In the genomic region with DNA sequence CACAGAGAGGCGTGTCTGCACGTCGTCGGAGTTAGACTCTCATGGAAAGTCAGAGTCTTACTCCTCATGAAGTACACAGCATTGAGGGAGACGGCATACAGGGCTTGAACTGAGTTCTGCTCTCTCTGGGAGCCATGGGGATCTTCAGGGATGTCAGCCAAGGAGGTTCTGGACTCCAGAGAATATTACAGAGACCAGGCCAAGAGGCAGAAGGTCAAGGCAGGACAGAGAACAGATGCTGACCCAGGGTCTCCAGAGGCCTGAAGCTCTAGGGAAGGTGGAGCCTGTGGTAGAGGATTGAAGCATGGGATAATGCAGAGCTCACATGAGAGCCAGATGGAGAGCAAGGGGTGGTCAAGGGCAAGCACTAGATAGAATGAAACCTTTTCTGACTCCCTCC, we compare ENCODE assay signal across 27 mouse cellular contexts.
DNase-seq lines count a peak whose midpoint lies in the region; ATAC-seq lines count a peak whose summit lies in the region.
"Had no signal": no experiment of that assay in that cellular context is flagged by ENCODE, and none has a peak within 500 bp of the region (broad histone marks: within the 10 kb centered on the region; RNA-seq: fewer than 3 reads in every experiment).

No protein-coding gene starts in this region.

- no peak for ATAC-seq in heart, embryonic 12.5 days (ENCODE audit: insufficient number of reproducible peaks, low FRiP score)
- no peak for ATAC-seq in forebrain, embryonic 11.5 days (replicated peaks; ENCODE audit: low FRiP score)
- ATAC-seq: forebrain, embryonic 16.5 days; hindbrain, postnatal 0 days; intestine, embryonic 16.5 days; liver, embryonic 12.5 days; midbrain, embryonic 16.5 days had no signal

- H3K4me3 ChIP-seq in heart, embryonic 12.5 days = no peak overlapping the region
- no peak overlapping the region for H3K4me3 ChIP-seq in forebrain, embryonic 11.5 days (ENCODE audit: low read depth, low read length)
- H3K4me3 ChIP-seq: embryonic facial prominence, embryonic 10.5 days; heart, embryonic 13.5 days; kidney, embryonic 15.5 days; limb, embryonic 13.5 days; liver, embryonic 12.5 days; midbrain, embryonic 10.5 days; myocyte; neural tube, embryonic 13.5 days; stomach, embryonic 15.5 days had no signal

- intact Hi-C loops in heart, postnatal 36 days (cut with DNase I) = no loop called here

- 81% methylated on average over 5 of the region's 5 CpGs for WGBS in heart, embryonic 12.5 days
- WGBS in forebrain, embryonic 11.5 days = 92% methylated on average over 5 of the region's 5 CpGs

- H3K9me3 ChIP-seq in heart, embryonic 12.5 days (replicated peaks) = no peaks in the 10 kb centered on the region
- H3K9me3 ChIP-seq in forebrain, embryonic 11.5 days (ENCODE audit: control insufficient read depth, low read length) = no peaks in the 10 kb centered on the region
- H3K9me3 ChIP-seq: embryonic facial prominence, embryonic 10.5 days; heart, embryonic 13.5 days; kidney, embryonic 15.5 days; limb, embryonic 13.5 days; liver, embryonic 12.5 days; midbrain, embryonic 10.5 days; neural tube, embryonic 13.5 days; stomach, embryonic 15.5 days had no signal

- no peaks in the 10 kb centered on the region for H3K27me3 ChIP-seq in heart, embryonic 12.5 days (replicated peaks)
- H3K27me3 ChIP-seq in forebrain, embryonic 11.5 days (ENCODE audit: control insufficient read depth, insufficient read depth, low read length) = no peaks in the 10 kb centered on the region
- H3K27me3 ChIP-seq: heart, embryonic 13.5 days; kidney, embryonic 15.5 days; limb, embryonic 13.5 days; neural tube, embryonic 13.5 days; stomach, embryonic 15.5 days had no signal

- peaks cover 30% of the 10 kb centered on the region for H3K36me3 ChIP-seq in heart, embryonic 12.5 days
- H3K36me3 ChIP-seq in forebrain, embryonic 11.5 days (ENCODE audit: control insufficient read depth, insufficient read depth, low read length) = no peaks in the 10 kb centered on the region
- H3K36me3 ChIP-seq: embryonic facial prominence, embryonic 10.5 days; kidney, embryonic 15.5 days; liver, embryonic 12.5 days; midbrain, embryonic 10.5 days; neural tube, embryonic 13.5 days; stomach, embryonic 15.5 days had no signal

- H3K9ac ChIP-seq in heart, embryonic 12.5 days = no peak overlapping the region
- H3K9ac ChIP-seq in forebrain, embryonic 11.5 days (ENCODE audit: low read length) = no peak overlapping the region
- H3K9ac ChIP-seq: heart, embryonic 13.5 days; kidney, embryonic 15.5 days; limb, embryonic 13.5 days; liver, embryonic 12.5 days; neural tube, embryonic 13.5 days; stomach, embryonic 15.5 days had no signal

- peaks cover 11% of the 10 kb centered on the region for H3K4me1 ChIP-seq in heart, embryonic 12.5 days (replicated peaks)
- H3K4me1 ChIP-seq in forebrain, embryonic 11.5 days (replicated peaks; ENCODE audit: control insufficient read depth, insufficient read depth, low read length) = no peaks in the 10 kb centered on the region
- H3K4me1 ChIP-seq: kidney, embryonic 15.5 days; limb, embryonic 13.5 days; liver, embryonic 12.5 days; midbrain, embryonic 10.5 days; neural tube, embryonic 13.5 days; stomach, embryonic 15.5 days had no signal

- DNase-seq in adrenal gland, postnatal 10 days = peak; percentile 51
- DNase-seq in adrenal gland, adult 2 months = no peak
- peak; percentile 96 for DNase-seq in heart, adult 11 months
- DNase-seq in adipocyte (ENCODE audit: low spot score) = peak; percentile 72
- peak; percentile 13 to 29 for DNase-seq in heart, postnatal 36 days
- DNase-seq in right cerebral cortex, adult 2 months (ENCODE audit: low spot score in 2 of 2) = no peak
- no peak for DNase-seq in forebrain, embryonic 11.5 days (ENCODE audit: low spot score)
- DNase-seq: adrenal gland, adult 8-10 months; kidney, postnatal 36 days; lung, adult 18-20 months; lung, postnatal 10 days; right cerebral cortex, postnatal 4 days; thymus, postnatal 25 days had no signal

- no peak overlapping the region for H3K27ac ChIP-seq in heart, embryonic 12.5 days (ENCODE audit: poor library complexity, severe bottlenecking)
- no peak overlapping the region for H3K27ac ChIP-seq in forebrain, embryonic 11.5 days (ENCODE audit: low read depth, low read length)
- H3K27ac ChIP-seq: embryonic facial prominence, embryonic 10.5 days; heart, embryonic 13.5 days; hindbrain, postnatal 0 days; kidney, embryonic 15.5 days; limb, embryonic 13.5 days; liver, embryonic 12.5 days; midbrain, embryonic 10.5 days; neural tube, embryonic 13.5 days; stomach, embryonic 15.5 days had no signal

- no peak overlapping the region for H3K4me2 ChIP-seq in heart, embryonic 12.5 days
- no peak overlapping the region for H3K4me2 ChIP-seq in forebrain, embryonic 11.5 days (ENCODE audit: low read depth, low read length, severe bottlenecking)
- H3K4me2 ChIP-seq: heart, embryonic 13.5 days; kidney, embryonic 15.5 days; limb, embryonic 13.5 days; liver, embryonic 12.5 days; neural tube, embryonic 13.5 days; stomach, embryonic 15.5 days had no signal

Comparison
In these comparisons a context has a peak if more than half of its experiments do, and no peak if none do; other contexts are left out.
1. DNase-seq: peak in adrenal gland, postnatal 10 days (single experiment), heart, adult 11 months (single experiment), adipocyte (single experiment) and heart, postnatal 36 days (2 of 2); none in adrenal gland, adult 2 months (single experiment), right cerebral cortex, adult 2 months (0 of 2) and forebrain, embryonic 11.5 days (single experiment).